Comparison of ENCODE assay signal across 16 mouse cellular contexts in the genomic region with DNA sequence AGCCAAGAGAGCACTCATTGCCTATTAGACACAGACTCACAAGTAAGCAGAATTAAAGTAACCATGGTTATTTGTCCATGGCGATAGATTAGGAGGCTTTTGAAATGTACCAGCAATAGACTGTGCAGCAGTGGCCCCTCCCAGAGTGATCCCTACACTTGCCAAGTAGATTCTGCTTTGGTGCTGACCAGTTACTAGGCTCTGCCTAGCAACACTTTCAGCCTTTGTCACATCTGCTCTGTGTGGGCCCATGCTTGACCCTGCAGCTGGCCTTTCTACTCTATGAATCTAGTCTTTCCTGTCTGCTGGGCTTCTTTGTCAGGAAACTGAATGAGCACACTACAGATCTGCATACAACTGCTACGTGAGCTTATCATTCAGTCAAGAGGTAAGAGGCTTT.
DNase-seq lines count a peak whose midpoint lies in the region; ATAC-seq and TF ChIP-seq lines count a peak whose summit lies in the region.
"Had no signal": no experiment of that assay in that cellular context is flagged by ENCODE, and none has a peak within 500 bp of the region (broad histone marks: within the 10 kb centered on the region; RNA-seq: fewer than 3 reads in every experiment).

No protein-coding gene starts in this region.

- TF ChIP-seq CTCF in hindbrain, postnatal 0 days (IDR thresholded peaks at IDR 0.05; ENCODE audit: low read depth): no peak

- H3K4me2 ChIP-seq in midbrain, embryonic 11.5 days: no peak overlapping the region
- no peak overlapping the region for H3K4me2 ChIP-seq in midbrain, embryonic 15.5 days
- H3K4me2 ChIP-seq in forebrain, embryonic 16.5 days (ENCODE audit: low read length): no peak overlapping the region
- no peak overlapping the region for H3K4me2 ChIP-seq in hindbrain, postnatal 0 days (ENCODE audit: low read depth, low read length)
- H3K4me2 ChIP-seq: liver, embryonic 11.5 days; lung, embryonic 14.5 days had no signal

- H3K4me3 ChIP-seq in midbrain, embryonic 11.5 days (ENCODE audit: low read depth, low read length): no peak overlapping the region
- no peak overlapping the region for H3K4me3 ChIP-seq in midbrain, embryonic 15.5 days
- H3K4me3 ChIP-seq in forebrain, embryonic 16.5 days (replicated peaks; ENCODE audit: low read length): no peak overlapping the region
- H3K4me3 ChIP-seq in hindbrain, postnatal 0 days (ENCODE audit: low read length): no peak overlapping the region
- H3K4me3 ChIP-seq: myocyte had no signal

- H3K36me3 ChIP-seq in midbrain, embryonic 11.5 days (ENCODE audit: control insufficient read depth, insufficient read depth, low read length): no peaks in the 10 kb centered on the region
- H3K36me3 ChIP-seq in midbrain, embryonic 15.5 days (replicated peaks): no peaks in the 10 kb centered on the region
- H3K36me3 ChIP-seq in forebrain, embryonic 16.5 days (ENCODE audit: control insufficient read depth, insufficient read depth): no peaks in the 10 kb centered on the region
- no peaks in the 10 kb centered on the region for H3K36me3 ChIP-seq in hindbrain, postnatal 0 days (ENCODE audit: insufficient read depth, low read length)
- H3K36me3 ChIP-seq: G1E had no signal

- WGBS in midbrain, embryonic 11.5 days: 30% methylated on average over 2 of the region's 2 CpGs
- WGBS in midbrain, embryonic 15.5 days: 50% methylated on average over 2 of the region's 2 CpGs
- WGBS in forebrain, embryonic 16.5 days: 51% methylated on average over 2 of the region's 2 CpGs
- WGBS in hindbrain, postnatal 0 days: 59% methylated on average over 2 of the region's 2 CpGs

- no peak overlapping the region for H3K27ac ChIP-seq in midbrain, embryonic 11.5 days (ENCODE audit: low read depth, low read length)
- H3K27ac ChIP-seq in midbrain, embryonic 15.5 days: no peak overlapping the region
- no peak overlapping the region for H3K27ac ChIP-seq in forebrain, embryonic 16.5 days (ENCODE audit: low read length)
- H3K27ac ChIP-seq in hindbrain, postnatal 0 days: no peak overlapping the region
- H3K27ac ChIP-seq: kidney, postnatal 0 days had no signal

- ATAC-seq in midbrain, embryonic 11.5 days (ENCODE audit: low FRiP score): peak; percentile 72
- no peak for ATAC-seq in midbrain, embryonic 15.5 days (replicated peaks)
- peak; percentile 35; the same call in 1 of the 2 replicates for ATAC-seq in forebrain, embryonic 16.5 days
- ATAC-seq in hindbrain, postnatal 0 days: peak; percentile 72; the same call in 1 of the 2 replicates
- ATAC-seq: intestine, embryonic 16.5 days had no signal

- H3K9me3 ChIP-seq in midbrain, embryonic 11.5 days (ENCODE audit: control insufficient read depth, low read length): no peaks in the 10 kb centered on the region
- no peaks in the 10 kb centered on the region for H3K9me3 ChIP-seq in midbrain, embryonic 15.5 days
- no peaks in the 10 kb centered on the region for H3K9me3 ChIP-seq in forebrain, embryonic 16.5 days (ENCODE audit: control insufficient read depth, low read length)
- no peaks in the 10 kb centered on the region for H3K9me3 ChIP-seq in hindbrain, postnatal 0 days (ENCODE audit: low read length)
- H3K9me3 ChIP-seq: G1E had no signal

- H3K27me3 ChIP-seq in midbrain, embryonic 11.5 days (ENCODE audit: control insufficient read depth, insufficient read depth, low read length): peaks cover 11% of the 10 kb centered on the region
- H3K27me3 ChIP-seq in midbrain, embryonic 15.5 days (replicated peaks): peaks cover 24% of the 10 kb centered on the region
- H3K27me3 ChIP-seq in forebrain, embryonic 16.5 days (replicated peaks; ENCODE audit: control insufficient read depth, insufficient read depth, low read length): no peaks in the 10 kb centered on the region
- no peaks in the 10 kb centered on the region for H3K27me3 ChIP-seq in hindbrain, postnatal 0 days (ENCODE audit: insufficient read depth, low read length)

- H3K9ac ChIP-seq in midbrain, embryonic 11.5 days (ENCODE audit: low read length): no peak overlapping the region
- H3K9ac ChIP-seq in midbrain, embryonic 15.5 days: no peak overlapping the region
- H3K9ac ChIP-seq in forebrain, embryonic 16.5 days (replicated peaks; ENCODE audit: low read depth, low read length): no peak overlapping the region
- H3K9ac ChIP-seq in hindbrain, postnatal 0 days (replicated peaks; ENCODE audit: low read length): no peak overlapping the region
- H3K9ac ChIP-seq: lung, embryonic 14.5 days had no signal

- intact Hi-C loops in left cerebral cortex, postnatal 4 days (cut with DNase I): loop anchor here (10.0 kb wide), 1 partner anchor 404 kb away; a partner anchor contains a TSS

- H3K4me1 ChIP-seq in midbrain, embryonic 11.5 days (ENCODE audit: control insufficient read depth, insufficient read depth, low read length): peaks cover 4% of the 10 kb centered on the region; the same call in 1 of the 2 replicates
- 0 out of 2 replicates have a peak, but pooled peaks cover 4% of the 10 kb centered on the region for H3K4me1 ChIP-seq in midbrain, embryonic 15.5 days
- H3K4me1 ChIP-seq in forebrain, embryonic 16.5 days (replicated peaks; ENCODE audit: control insufficient read depth, insufficient read depth, low read length): peaks cover 2% of the 10 kb centered on the region; the same call in 1 of the 2 replicates
- H3K4me1 ChIP-seq in hindbrain, postnatal 0 days (ENCODE audit: insufficient read depth, low read length): no peaks in the 10 kb centered on the region

- no peak for DNase-seq in midbrain, embryonic 11.5 days (ENCODE audit: low spot score, missing footprints)
- DNase-seq in hindbrain, postnatal 0 days (ENCODE audit: low spot score): peak; percentile 4
- peak; percentile 17 for DNase-seq in skeletal muscle tissue, adult 2 months (ENCODE audit: low read depth, low spot score)
- DNase-seq in left cerebral cortex, postnatal 4 days: no peak
- DNase-seq in layer of hippocampus, postnatal 14 days (ENCODE audit: low spot score in 2 of 2): no peak
- DNase-seq: adrenal gland, adult 2 months; cerebellum, adult 18-20 months; layer of hippocampus, adult 9-11 months; lung, embryonic 14.5 days had no signal

Comparison
In these comparisons a context has a peak if more than half of its experiments do, and no peak if none do; other contexts are left out.
1. DNase-seq: peak in hindbrain, postnatal 0 days (single experiment) and skeletal muscle tissue, adult 2 months (single experiment); none in midbrain, embryonic 11.5 days (single experiment), left cerebral cortex, postnatal 4 days (single experiment) and layer of hippocampus, postnatal 14 days (0 of 2).